Mouse (Mus musculus): Measurements from ENCODE around the gene 2810004N23Rik. TPM values are rescaled to one million over a fixed set of nuclear protein-coding genes. Genes with fewer than 3 reads are reported as not detected.

2810004N23Rik gene
- total RNA-seq (2021): 10 to 100 TPM; 25.5 to 27.5 TPM
- long read RNA-seq, experiment 1, transcript 2810004N23Rik-201 (7 exons, 2,340 nt): major isoform, 40 of 50 reads
- long read RNA-seq, experiment 1, partial matches to known transcripts: 6 of 50 reads
- long read RNA-seq, experiment 1, other reads (novel, unspliced or antisense): 4 of 50 reads
- long read RNA-seq, experiment 2, transcript 2810004N23Rik-201 (7 exons, 2,340 nt): major isoform, 31 of 43 reads
- long read RNA-seq, experiment 2, partial matches to known transcripts: 11 of 43 reads
- long read RNA-seq, experiment 2, other reads (novel, unspliced or antisense): 1 of 43 reads

GRCm38 (mm10) chr8:124862321-124863162 is at the start of gene 2810004N23Rik, which contains the start of gene Gnpat:
Gene 2810004N23Rik (minus strand): TSS chr8:124863120.
Gene Gnpat (plus strand): TSS chr8:124863033.
- DNase-seq: peak; percentile 91 to 94
- intact Hi-C loops (cut with DNase I): no loop called here

GRCm38 (mm10) chr8:124911938-124912872 is 49.3 kb upstream of the 2810004N23Rik start:
- no peak for DNase-seq
- intact Hi-C loops (cut with DNase I): loop anchor here (5.0 kb wide), 1 partner anchor 35 kb away; the partner anchor contains the start of gene Egln1

- intact Hi-C loops (cut with DNase I): loop anchor here (5.0 kb wide), 1 partner anchor 37 kb away; the partner anchor contains the start of gene Egln1
Measured at GRCm38 (mm10) chr8:124910349-124910748, 47.4 kb upstream of the 2810004N23Rik start.

GRCm38 (mm10) chr8:124909936-124910335 is 47.0 kb upstream of the 2810004N23Rik start:
- DNase-seq: no peak
- intact Hi-C loops (cut with DNase I): loop anchor here (5.0 kb wide), 1 partner anchor 37 kb away; the partner anchor contains the start of gene Egln1

More at GRCm38 (mm10) chr8:124910349-124910748, 47.4 kb upstream of the 2810004N23Rik start:
- DNase-seq: no peak

GRCm38 (mm10) chr8:124905482-124905881 is 42.6 kb upstream of the 2810004N23Rik start:
- no peak for DNase-seq
- intact Hi-C loops (cut with DNase I): no loop called here

- DNase-seq: no peak
- intact Hi-C loops (cut with DNase I): no loop called here
Measured at GRCm38 (mm10) chr8:124903198-124903597, 40.3 kb upstream of the 2810004N23Rik start.

- DNase-seq: no peak
- intact Hi-C loops (cut with DNase I): loop anchor here (5.0 kb wide), 2 partner anchors 49 to 139 kb away; partner anchors contain the start of gene Egln1
Measured at GRCm38 (mm10) chr8:124898251-124898905, 35.5 kb upstream of the 2810004N23Rik start.

GRCm38 (mm10) chr8:124897386-124898250 is 34.7 kb upstream of the 2810004N23Rik start, which contains the start of the genes Exoc8 and Sprtn:
Gene Exoc8 (minus strand): TSS chr8:124897705.
Gene Sprtn (plus strand): TSS chr8:124897886.
- intact Hi-C loops (cut with DNase I): loop anchor here (2.0 to 5.0 kb wide), 4 partner anchors 31 to 140 kb away; partner anchors contain the start of genes Egln1 and Tsnax
- peak; percentile 96 to 98 for DNase-seq

GRCm38 (mm10) chr8:124896632-124897385 is 33.9 kb upstream of the 2810004N23Rik start:
- intact Hi-C loops (cut with DNase I): loop anchor here (2.0 to 5.0 kb wide), 4 partner anchors 30 to 140 kb away; partner anchors contain the start of genes Egln1 and Tsnax
- peak; percentile 69 to 70 for DNase-seq

GRCm38 (mm10) chr8:124896010-124896631 is 33.2 kb upstream of the 2810004N23Rik start:
- DNase-seq: no peak
- intact Hi-C loops (cut with DNase I): loop anchor here (2.0 to 5.0 kb wide), 4 partner anchors 29 to 141 kb away; partner anchors contain the start of genes Egln1 and Tsnax

- no peak for DNase-seq
- intact Hi-C loops (cut with DNase I): no loop called here
Measured at GRCm38 (mm10) chr8:124892596-124892995, 29.7 kb upstream of the 2810004N23Rik start.

- DNase-seq: no peak
- intact Hi-C loops (cut with DNase I): no loop called here
Measured at GRCm38 (mm10) chr8:124888385-124888784, 25.5 kb upstream of the 2810004N23Rik start.

GRCm38 (mm10) chr8:124878946-124879526 is 16.1 kb upstream of the 2810004N23Rik start:
- intact Hi-C loops (cut with DNase I): loop anchor here (5.0 kb wide), 1 partner anchor 148 kb away; no protein-coding TSS in a partner anchor
- DNase-seq: no peak

- DNase-seq: no peak
- intact Hi-C loops (cut with DNase I): loop anchor here (5.0 kb wide), 1 partner anchor 149 kb away; no protein-coding TSS in a partner anchor
Measured at GRCm38 (mm10) chr8:124878141-124878540, 15.2 kb upstream of the 2810004N23Rik start.

GRCm38 (mm10) chr8:124872690-124873089 is 9.8 kb upstream of the 2810004N23Rik start:
- intact Hi-C loops (cut with DNase I): no loop called here
- no peak for DNase-seq

- DNase-seq: no peak
- intact Hi-C loops (cut with DNase I): no loop called here
Measured at GRCm38 (mm10) chr8:124872081-124872480, 9.2 kb upstream of the 2810004N23Rik start.

All from gastrocnemius, postnatal 36 days (tissue).